Mouse (Mus musculus): ENCODE results near the gene Slc1a2. TPM values are rescaled to one million over a fixed set of nuclear protein-coding genes. Genes with fewer than 3 reads are reported as not detected.

Slc1a2 gene
- total and polyA plus RNA-seq, 3 experiments, result 1.3 to 1.6 (median 1.3) TPM

- in situ Hi-C loops (cut with MboI; ENCODE audit: low pct_ligation_motif_present, low pct_unique_long_range_greater_than_20kb, low sequenced_read_pairs) (loop anchor here (5.0 kb wide), 1 partner anchor 37 kb away; no protein-coding TSS in a partner anchor), dilution Hi-C loops (cut with MboI; ENCODE audit: extremely low pct_ligation_motif_present, extremely low pct_unique_long_range_greater_than_20kb, low sequenced_read_pairs) (no loop called here)
- no peaks in the 10 kb centered on the region for H3K9me3 ChIP-seq (replicated peaks; ENCODE audit: low read length)
- H3K36me3 ChIP-seq (replicated peaks in 1 of 2; ENCODE audit: control insufficient read depth in 1 of 2, insufficient read depth in 1 of 2, low read length in 1 of 2), result no peaks in the 10 kb centered on the region
- H3K4me3 ChIP-seq (replicated peaks in 1 of 3; ENCODE audit: low read depth in 2 of 3, low read length in 2 of 3, poor library complexity in 1 of 3), result no peak overlapping the region
- TF ChIP-seq RAD21 (IDR thresholded peaks at IDR 0.05; ENCODE audit: low read depth, low read length) (no peak), ZMIZ1 (IDR thresholded peaks at IDR 0.05; ENCODE audit: low read depth, low read length) (no peak), POLR2A (IDR thresholded peaks at IDR 0.05; ENCODE audit: low read depth, low read length) (no peak), ZC3H11A (IDR thresholded peaks at IDR 0.05; ENCODE audit: low read depth, low read length) (no peak), RCOR1 (conservative IDR thresholded peaks at IDR 0.05; ENCODE audit: low read depth, low read length) (no peak), KAT2A (IDR thresholded peaks at IDR 0.05; ENCODE audit: insufficient replicate concordance, low read length) (no peak), ETS1 (conservative IDR thresholded peaks at IDR 0.05; ENCODE audit: low read depth, low read length) (no peak), NELFE (IDR thresholded peaks at IDR 0.05; ENCODE audit: low read depth, low read length) (no peak), UBTF (IDR thresholded peaks at IDR 0.05; ENCODE audit: low read depth, low read length) (no peak), EP300 (IDR thresholded peaks at IDR 0.05; ENCODE audit: low read length) (no peak), SIN3A (IDR thresholded peaks at IDR 0.05; ENCODE audit: low read length) (no peak), USF1 (IDR thresholded peaks at IDR 0.05; ENCODE audit: low read depth, low read length) (no peak), CTCF (conservative IDR thresholded peaks at IDR 0.05 in 1 of 2, IDR thresholded peaks at IDR 0.05 in 1 of 2; ENCODE audit: low read depth in 2 of 2, low read length in 2 of 2) (no peak), JUN (IDR thresholded peaks at IDR 0.05; ENCODE audit: insufficient read depth, low read depth, low read length) (no peak)
- no peak overlapping the region for H3K4me2 ChIP-seq (ENCODE audit: insufficient read depth, low read depth, poor library complexity, severe bottlenecking)
- no peaks in the 10 kb centered on the region for H3K79me2 ChIP-seq (replicated peaks; ENCODE audit: control insufficient read depth, extremely low read depth, insufficient read depth, poor library complexity, severe bottlenecking)
- H3K27me3 ChIP-seq (replicated peaks), result peaks cover under 1% of the 10 kb centered on the region
- peak overlapping the region; percentile 50 for H3K27ac ChIP-seq (ENCODE audit: insufficient read depth, low read depth)
- no peak overlapping the region for H3K9ac ChIP-seq (ENCODE audit: insufficient read depth, low read depth)
- no peak for DNase-seq (ENCODE audit: extremely low read depth)
- H3K4me1 ChIP-seq (ENCODE audit: control insufficient read depth in 1 of 2, insufficient read depth in 2 of 2), result peaks cover 37 to 53% of the 10 kb centered on the region in 2 experiments
Observed at GRCm38 (mm10) chr2:102700695-102701094, 42.2 kb downstream of the Slc1a2 start.

DNA sequence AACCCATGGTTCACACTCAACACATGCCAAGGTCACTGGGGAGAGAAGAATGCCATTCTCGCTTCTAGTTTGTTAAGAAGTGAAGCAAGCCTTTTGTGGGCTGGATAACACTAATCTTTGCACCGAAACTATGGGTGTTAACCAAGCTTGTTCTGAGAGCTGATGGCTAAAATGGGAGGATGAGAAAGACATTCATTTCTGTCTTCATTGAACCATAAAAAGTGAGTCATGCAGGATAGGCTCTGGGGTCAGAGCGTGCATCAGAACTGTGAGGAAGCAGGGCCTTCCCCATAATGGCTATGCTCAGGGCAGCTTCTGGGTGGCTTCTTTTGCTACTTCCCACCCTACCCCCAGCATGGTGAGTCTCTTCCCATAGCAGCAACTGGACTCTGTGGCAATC is 42.9 kb downstream of the Slc1a2 start:
- H3K27me3 ChIP-seq (replicated peaks), result no peaks in the 10 kb centered on the region
- H3K9ac ChIP-seq (ENCODE audit: insufficient read depth, low read depth), result 0 out of 2 replicates have a peak overlapping the region, but pooled peaks have one; percentile 21
- peak overlapping the region; percentile 35 for H3K4me2 ChIP-seq (ENCODE audit: insufficient read depth, low read depth, poor library complexity, severe bottlenecking)
- in situ Hi-C loops (cut with MboI; ENCODE audit: low pct_ligation_motif_present, low pct_unique_long_range_greater_than_20kb, low sequenced_read_pairs), result loop anchor here (5.0 kb wide), 1 partner anchor 36 kb away; no protein-coding TSS in a partner anchor
- no peak overlapping the region for H3K4me3 ChIP-seq (replicated peaks in 1 of 3; ENCODE audit: low read depth in 2 of 3, low read length in 2 of 3, poor library complexity in 1 of 3)
- no peaks in the 10 kb centered on the region for H3K9me3 ChIP-seq (replicated peaks; ENCODE audit: low read length)
- dilution Hi-C loops (cut with MboI; ENCODE audit: extremely low pct_ligation_motif_present, extremely low pct_unique_long_range_greater_than_20kb, low sequenced_read_pairs), result no loop called here
- no peaks in the 10 kb centered on the region for H3K36me3 ChIP-seq (replicated peaks in 1 of 2; ENCODE audit: control insufficient read depth in 1 of 2, insufficient read depth in 1 of 2, low read length in 1 of 2)
- peaks cover 37 to 56% of the 10 kb centered on the region in 2 experiments for H3K4me1 ChIP-seq (ENCODE audit: control insufficient read depth in 1 of 2, insufficient read depth in 2 of 2)
- H3K27ac ChIP-seq (ENCODE audit: insufficient read depth, low read depth), result peak overlapping the region; percentile 50
- peak; percentile 84 for DNase-seq (ENCODE audit: extremely low read depth)
- H3K79me2 ChIP-seq (replicated peaks; ENCODE audit: control insufficient read depth, extremely low read depth, insufficient read depth, poor library complexity, severe bottlenecking), result no peaks in the 10 kb centered on the region
- TF ChIP-seq ZNF384 (IDR thresholded peaks at IDR 0.05; ENCODE audit: low read depth, low read length) (no peak), UBTF (IDR thresholded peaks at IDR 0.05; ENCODE audit: low read depth, low read length) (no peak; the same call in 1 of the 2 replicates), E2F4 (IDR thresholded peaks at IDR 0.05; ENCODE audit: insufficient replicate concordance, low read depth, low read length) (0 out of 2 replicates have a peak, but pooled peaks have one; percentile 9), PAX5 (IDR thresholded peaks at IDR 0.05; ENCODE audit: low read length) (no peak), ZC3H11A (IDR thresholded peaks at IDR 0.05; ENCODE audit: low read depth, low read length) (no peak), MAX (IDR thresholded peaks at IDR 0.05; ENCODE audit: low read length) (peak; percentile 43), POLR2A (IDR thresholded peaks at IDR 0.05; ENCODE audit: low read depth, low read length) (no peak), HCFC1 (IDR thresholded peaks at IDR 0.05; ENCODE audit: low read depth, low read length) (no peak), USF1 (IDR thresholded peaks at IDR 0.05; ENCODE audit: low read depth, low read length) (no peak), TBP (conservative IDR thresholded peaks at IDR 0.05; ENCODE audit: low read depth, low read length) (no peak), CHD2 (IDR thresholded peaks at IDR 0.05; ENCODE audit: low read length) (peak; percentile 68; the same call in 1 of the 2 replicates), ZKSCAN1 (IDR thresholded peaks at IDR 0.05; ENCODE audit: borderline replicate concordance, low read depth, low read length) (no peak), BHLHE40 (IDR thresholded peaks at IDR 0.05; ENCODE audit: low read depth, low read length) (peak; percentile 91), POLR2AphosphoS2 (IDR thresholded peaks at IDR 0.05; ENCODE audit: low read depth, low read length) (no peak), MXI1 (IDR thresholded peaks at IDR 0.05; ENCODE audit: low read depth, low read length) (no peak; the same call in 1 of the 2 replicates), JUND (conservative IDR thresholded peaks at IDR 0.05; ENCODE audit: low read depth, low read length) (peak; percentile 89), MAFK (IDR thresholded peaks at IDR 0.05; ENCODE audit: insufficient replicate concordance, low read length) (no peak), EP300 (IDR thresholded peaks at IDR 0.05; ENCODE audit: low read length) (peak; percentile 90), MAZ (IDR thresholded peaks at IDR 0.05; ENCODE audit: low read depth, low read length) (peak; percentile 48; the same call in 1 of the 2 replicates), ELF1 (IDR thresholded peaks at IDR 0.05; ENCODE audit: low read depth, low read length) (peak; percentile 43), USF2 (conservative IDR thresholded peaks at IDR 0.05; ENCODE audit: low read depth, low read length) (no peak), TCF12 (IDR thresholded peaks at IDR 0.05; ENCODE audit: low read depth, low read length) (peak; percentile 78), NELFE (IDR thresholded peaks at IDR 0.05; ENCODE audit: low read depth, low read length) (no peak), ZMIZ1 (IDR thresholded peaks at IDR 0.05; ENCODE audit: low read depth, low read length) (no peak), MYC (IDR thresholded peaks at IDR 0.05; ENCODE audit: low read depth, low read length) (peak; percentile 70; the same call in 1 of the 2 replicates)
